Mouse (Mus musculus) brain, embryonic 14.5 days (tissue): ENCODE results near the gene Tnni3.
"Not testable (repeated sequence)": the region's sequence is repeated elsewhere in the genome, so short reads cannot be mapped to it uniquely, and the experiment has no call there.

Experiments used
- CTCF ChIP-seq: fragments of 200-500 bp; IDR thresholded peaks from 2 replicates; pipeline ENCODE4 v1.5.1; 2012; ENCODE audit warnings: inconsistent platforms, mild to moderate bottlenecking, moderate library complexity, borderline replicate concordance; ENCODE audit not compliant: insufficient read depth, insufficient read length; ENCODE audit errors: extremely low read depth
- POLR2A ChIP-seq: fragments of 200-500 bp; IDR thresholded peaks from 2 replicates; pipeline ENCODE4 v1.6.1; 2012; ENCODE audit warnings: mild to moderate bottlenecking, inconsistent platforms, borderline replicate concordance; ENCODE audit not compliant: poor library complexity, insufficient read depth, insufficient read length, severe bottlenecking; ENCODE audit errors: extremely low read depth

DNA sequence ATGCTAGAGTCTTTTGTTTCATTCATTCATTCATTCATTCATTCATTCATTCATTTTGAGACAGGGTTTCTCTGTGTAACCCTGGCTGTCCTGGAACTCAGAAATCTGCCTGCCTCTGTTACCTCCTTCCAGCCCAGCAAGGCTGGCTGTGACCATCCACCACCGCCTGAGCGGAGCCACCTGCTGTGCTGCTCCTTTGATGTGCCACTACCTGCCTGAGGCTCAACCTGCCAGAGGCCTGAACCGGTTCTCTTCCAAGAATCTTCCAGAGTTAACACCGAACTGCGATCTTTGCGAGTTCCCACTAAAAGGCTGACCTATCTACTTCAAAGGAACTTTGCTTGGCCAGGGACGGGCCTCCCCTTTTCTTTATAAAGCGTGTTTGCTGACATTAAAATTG is 6.1 kb upstream of the Tnni3 start:
- not testable (repeated sequence) for TF ChIP-seq POLR2A, CTCF
